8 mouse cellular contexts compared by ENCODE assay signal in the genomic region with DNA sequence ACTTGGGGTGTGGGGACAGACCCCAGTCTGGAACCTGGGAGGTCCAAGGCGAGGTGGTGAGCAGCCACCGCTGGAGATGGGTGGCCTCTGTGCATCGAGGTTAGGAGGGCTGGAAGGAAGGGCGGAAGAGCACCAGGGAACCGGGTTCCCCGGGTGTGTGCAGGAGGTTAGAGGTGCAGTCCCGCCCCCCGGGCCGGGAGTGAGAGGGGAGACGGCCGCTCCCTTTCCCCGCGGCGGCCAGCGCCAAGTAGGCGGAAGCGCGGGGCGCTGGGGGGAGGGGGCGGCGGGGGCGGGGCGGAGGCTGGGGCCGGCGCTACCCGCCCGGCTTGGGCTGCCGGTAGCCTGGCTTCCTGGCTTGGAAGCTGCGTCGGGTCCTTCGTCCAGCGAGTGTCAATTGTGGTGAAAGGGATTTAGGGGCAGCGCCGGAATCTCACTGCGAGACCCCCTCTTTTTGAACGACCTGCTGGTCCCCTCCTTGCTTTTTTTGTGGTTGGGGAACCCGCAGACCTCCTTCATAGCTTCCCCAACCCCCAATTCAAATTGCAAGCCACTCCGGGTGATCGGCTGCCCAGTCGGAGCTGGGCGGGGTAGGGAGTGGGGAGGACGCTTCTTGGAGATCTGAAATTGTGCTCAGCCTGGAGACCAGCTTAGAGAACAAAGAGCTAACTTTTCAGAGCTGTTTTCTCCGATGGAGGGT. TPM values are rescaled to one million over a fixed set of nuclear protein-coding genes. Genes with fewer than 3 reads are reported as not detected.
DNase-seq lines count a peak whose midpoint lies in the region; ATAC-seq and TF ChIP-seq lines count a peak whose summit lies in the region.

No protein-coding gene starts in this region.

- H3K4me2 ChIP-seq in lung, postnatal 0 days (replicated peaks; ENCODE audit: low read depth, low read length): peak overlapping the region; percentile 78

- peak overlapping the region; percentile 88 for H3K27ac ChIP-seq in lung, postnatal 0 days (ENCODE audit: low read length)

- peaks cover 57% of the 10 kb centered on the region for H3K79me2 ChIP-seq in C2C12 (ENCODE audit: control insufficient read depth, insufficient read depth)

- H3ac ChIP-seq in C2C12 (ENCODE audit: control insufficient read depth, insufficient read length, low read depth): peak overlapping the region; percentile 66

- TF ChIP-seq CTCF in C2C12 (IDR thresholded peaks at IDR 0.05; ENCODE audit: control insufficient read depth, insufficient read depth, insufficient read length): no peak
- TF ChIP-seq CTCF in lung, postnatal 0 days (IDR thresholded peaks at IDR 0.05): no peak

- peak; percentile 79 for ATAC-seq in lung, postnatal 0 days

- WGBS in lung, postnatal 0 days: 1% methylated on average over 28 of the region's 43 CpGs

- H3K4me1 ChIP-seq in lung, postnatal 0 days (ENCODE audit: insufficient read depth, low read depth, low read length): peaks cover 30% of the 10 kb centered on the region

- no peaks in the 10 kb centered on the region for H3K27me3 ChIP-seq in C2C12 (ENCODE audit: control insufficient read depth, insufficient read depth, insufficient read length)
- no peaks in the 10 kb centered on the region for H3K27me3 ChIP-seq in lung, postnatal 0 days (replicated peaks; ENCODE audit: insufficient read depth, low read length)

- DNase-seq in R1 (ENCODE audit: low read depth, low spot score): peak; percentile 81
- DNase-seq in embryo, embryonic 11 days: peak; percentile 84
- DNase-seq in heart, adult 9 months (ENCODE audit: low spot score in 2 of 2): peak; percentile 82 to 85
- DNase-seq in kidney, adult 8-10 months: peak; percentile 76 to 78
- DNase-seq in lung, postnatal 0 days (ENCODE audit: low spot score): peak; percentile 87
- DNase-seq in ovary, postnatal 14 days (ENCODE audit: low spot score): peak; percentile 59
- peak; percentile 80 to 82 for DNase-seq in urinary bladder, postnatal 4 days (ENCODE audit: low spot score in 2 of 2)

- H3K79me3 ChIP-seq in C2C12 (ENCODE audit: low read depth): peaks cover 48% of the 10 kb centered on the region

- TF ChIP-seq EP300 in lung, postnatal 0 days (IDR thresholded peaks at IDR 0.05): no peak

- peak overlapping the region; percentile 74 for H3K9ac ChIP-seq in lung, postnatal 0 days (replicated peaks; ENCODE audit: low read depth)

- H3K4me3 ChIP-seq in C2C12 (ENCODE audit: insufficient read depth, poor library complexity, severe bottlenecking): peak overlapping the region; percentile 98
- peak overlapping the region; percentile 73 for H3K4me3 ChIP-seq in lung, postnatal 0 days (ENCODE audit: low read depth, low read length)

- H3K9me3 ChIP-seq in lung, postnatal 0 days (ENCODE audit: low read length): no peaks in the 10 kb centered on the region

- peaks cover 19% of the 10 kb centered on the region for H3K36me3 ChIP-seq in C2C12 (ENCODE audit: control insufficient read depth, insufficient read depth)
- no peaks in the 10 kb centered on the region for H3K36me3 ChIP-seq in lung, postnatal 0 days (ENCODE audit: insufficient read depth, low read length)

TF ChIP-seq in C2C12, 6 proteins besides CTCF, POLR2A, EP300 and RAD21:
- no peak for TF ChIP-seq MYOD1 (IDR thresholded peaks at IDR 0.05; ENCODE audit: control insufficient read depth, insufficient read length, low read depth)

RNA-seq across cellular contexts. Expression of a gene that starts 1.3 kb away (rescaled TPM):
- polyA plus RNA-seq in C2C12 (2012; fragmentation: generic; extraction: Trizol): 219 TPM
- polyA plus RNA-seq in lung, postnatal 0 days (2015; fragmentation: Nextera tagmentation; extraction: Ambion mirVana): 96.4 and 107 TPM in 2 replicates

RNA-seq across cellular contexts. Expression of a gene that starts 17.9 kb away (rescaled TPM):
- 1,391 TPM for polyA plus RNA-seq in C2C12 (2012; fragmentation: generic; extraction: Trizol)
- 464 and 478 TPM in 2 replicates for polyA plus RNA-seq in lung, postnatal 0 days (2015; fragmentation: Nextera tagmentation; extraction: Ambion mirVana)

RNA-seq across cellular contexts. Expression of a gene that starts 24.4 kb away (rescaled TPM):
- polyA plus RNA-seq in C2C12 (2012; fragmentation: generic; extraction: Trizol): 0.14 TPM
- polyA plus RNA-seq in lung, postnatal 0 days (2015; fragmentation: Nextera tagmentation; extraction: Ambion mirVana): not detected in 2 replicates

RNA-seq across cellular contexts. Expression of a gene that starts 33.8 kb away (rescaled TPM):
- polyA plus RNA-seq in C2C12 (2012; fragmentation: generic; extraction: Trizol): 8.7 TPM
- 12.7 and 13.2 TPM in 2 replicates for polyA plus RNA-seq in lung, postnatal 0 days (2015; fragmentation: Nextera tagmentation; extraction: Ambion mirVana)

RNA-seq across cellular contexts. Expression of a gene that starts 40.4 kb away (rescaled TPM):
- 4.9 TPM for polyA plus RNA-seq in C2C12 (2012; fragmentation: generic; extraction: Trizol)
- 1.3 and 1.5 TPM in 2 replicates for polyA plus RNA-seq in lung, postnatal 0 days (2015; fragmentation: Nextera tagmentation; extraction: Ambion mirVana)

Comparison
In these comparisons a context has a peak if more than half of its experiments do, and no peak if none do; other contexts are left out.
1. Peak in every context shown above with its lines: DNase-seq, ATAC-seq, H3K4me3 ChIP-seq and H3K27ac ChIP-seq.